Mouse (Mus musculus) right cerebral cortex, postnatal 10 days (tissue): ENCODE measurements at regions not wholly inside any gene's neighbourhood (a gene's known extent, or its start where the extent isn't known, plus 50 kb on each side); places are given as distances from the start of the nearest gene placed in this dataset.

ENCODE experiments used
- DNase-seq, 2 experiments: peaks; one replicate each; pipeline ENCODE4 v3.0.0; 2021; ENCODE audit warnings: low spot score in 2 of 2

GRCm38 (mm10) chr3:128001924-128002501, 105.9 kb upstream of the Fam241a start:
- peak; percentile 53 to 73 for DNase-seq

GRCm38 (mm10) chr3:127995678-127996077, 99.6 kb upstream of the Fam241a start:
- DNase-seq: no peak

DNA sequence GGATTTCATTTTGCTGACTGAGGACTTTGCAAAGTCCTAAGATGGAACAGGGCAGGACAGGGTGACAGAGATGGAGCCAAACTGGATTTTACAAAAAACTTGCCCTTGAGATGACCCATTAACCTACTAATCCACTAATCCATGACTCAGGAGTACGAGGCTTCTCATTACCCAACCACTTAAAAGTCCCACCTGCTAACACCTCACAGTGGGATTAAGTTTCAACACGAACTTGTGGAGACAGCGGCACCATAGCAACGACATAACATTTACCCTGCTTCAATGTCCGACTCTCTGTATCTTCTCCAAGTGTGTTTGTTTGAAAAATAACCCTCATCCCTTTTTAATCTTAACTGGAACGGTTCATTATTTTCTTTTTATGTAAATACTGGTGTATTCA, 91.5 kb upstream of the Fam241a start:
- no peak for DNase-seq

GRCm38 (mm10) chr3:127985165-127985564, 89.0 kb upstream of the Fam241a start:
- DNase-seq: no peak

- no peak for DNase-seq
These were observed 81.1 kb upstream of the Fam241a start for GRCm38 (mm10) chr3:127977240-127977639.

- peak in 1 of 2 experiments; percentile 58 for DNase-seq
These were observed 74.8 kb upstream of the Fam241a start for GRCm38 (mm10) chr3:127970891-127971290.

GRCm38 (mm10) chr3:127967170-127967569, 71.0 kb upstream of the Fam241a start:
- DNase-seq: peak in 1 of 2 experiments; percentile 31

- no peak for DNase-seq
These were observed 70.1 kb upstream of the Fam241a start for GRCm38 (mm10) chr3:127966214-127966613.

DNA sequence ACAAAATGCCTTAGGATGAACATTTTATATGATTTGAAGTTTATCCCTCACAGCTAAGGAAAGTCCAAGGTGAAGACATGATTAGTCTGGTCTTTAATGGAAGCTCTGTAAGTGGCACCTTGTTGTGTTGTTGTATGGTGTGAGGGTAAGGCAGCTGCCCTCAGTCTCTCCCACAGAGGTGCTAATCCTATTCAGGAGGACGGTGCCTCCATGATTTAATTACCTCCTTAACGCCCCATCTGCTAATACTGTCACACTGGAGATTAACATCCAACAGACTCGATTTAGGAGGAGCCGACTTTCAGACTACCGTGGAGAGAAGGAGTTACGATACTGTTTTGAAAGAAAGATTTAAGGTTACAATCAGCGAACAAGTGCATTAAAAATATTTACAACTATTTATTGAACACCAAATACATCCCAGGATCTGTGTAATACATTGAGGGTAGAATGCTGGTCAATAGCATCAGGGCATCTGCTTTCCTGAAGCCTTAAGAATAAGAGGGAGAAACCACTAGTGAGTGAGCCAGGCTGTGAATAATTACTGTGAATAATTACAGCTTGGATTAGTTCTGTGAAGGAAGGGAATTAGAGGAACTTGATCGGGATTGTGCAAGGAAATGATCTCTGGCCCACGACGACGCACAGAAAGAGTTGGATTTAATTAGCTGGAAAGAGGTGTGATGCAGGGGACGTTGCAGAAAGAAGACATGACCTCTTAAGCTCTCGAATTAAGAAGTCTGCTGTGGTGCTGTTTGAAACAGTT, 63.0 kb upstream of the Fam241a start:
- no peak for DNase-seq

- no peak for DNase-seq
These were observed 58.7 kb upstream of the Fam241a start for GRCm38 (mm10) chr3:127954856-127955255.

GRCm38 (mm10) chr3:127953610-127954009, 57.5 kb upstream of the Fam241a start:
- DNase-seq: peak in 1 of 2 experiments; percentile 59

DNA sequence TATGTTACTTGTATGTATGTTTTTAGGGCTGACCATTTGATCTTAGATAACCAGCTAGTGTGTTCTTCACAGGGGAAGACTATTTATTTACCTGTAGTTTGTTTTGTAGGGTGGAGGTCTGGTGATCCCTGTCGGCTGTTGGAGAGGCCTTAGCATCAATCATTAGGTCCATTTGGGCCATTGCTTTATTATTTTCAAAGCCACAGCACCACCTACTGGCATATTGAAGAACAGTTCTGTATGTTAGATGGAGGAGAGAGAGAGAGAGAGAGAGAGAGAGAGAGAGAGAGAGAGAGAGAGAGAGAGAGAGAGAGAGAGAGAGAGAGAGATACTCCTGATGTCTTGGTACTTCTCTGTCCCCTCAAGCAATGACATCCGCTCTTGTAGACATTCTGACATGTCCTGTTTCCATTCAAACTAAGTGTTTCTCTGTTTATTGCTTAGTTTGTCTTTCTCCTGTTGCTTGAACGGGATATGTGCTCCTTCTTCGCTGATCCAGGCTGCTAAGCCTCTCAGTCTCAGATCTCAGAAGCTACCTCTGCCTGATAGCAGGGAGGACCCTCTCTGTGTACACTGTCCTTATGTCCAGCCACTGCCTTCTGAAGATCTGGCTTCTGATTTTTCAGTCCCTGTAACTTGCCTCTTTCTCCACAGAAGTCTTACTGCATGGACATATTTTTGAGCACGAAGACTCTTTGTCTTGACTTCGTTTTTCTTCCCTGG, 52.9 kb upstream of the Fam241a start:
- peak; percentile 50 to 65 for DNase-seq

DNA sequence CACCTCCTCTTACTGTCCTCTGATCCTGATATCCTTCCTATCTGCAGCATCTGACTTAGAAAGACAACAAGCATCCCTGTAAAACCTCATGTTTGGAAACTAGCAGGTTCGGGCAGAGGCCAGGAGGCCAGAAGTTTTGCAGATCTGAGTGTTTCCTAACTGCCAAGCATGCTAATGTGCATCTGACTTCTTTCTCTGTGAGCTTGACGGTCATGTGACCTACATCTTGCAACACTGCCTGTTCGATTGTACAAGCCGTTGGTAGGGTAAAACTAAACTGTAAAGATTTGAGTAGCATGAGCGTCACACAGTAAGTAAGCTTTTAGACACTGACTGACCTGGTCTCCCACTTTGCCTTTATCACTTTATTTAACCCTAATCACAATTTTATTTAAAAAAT, 52.2 kb upstream of the Fam241a start:
- no peak for DNase-seq
